ENCODE assay signal across 8 mouse cellular contexts in the genomic region with DNA sequence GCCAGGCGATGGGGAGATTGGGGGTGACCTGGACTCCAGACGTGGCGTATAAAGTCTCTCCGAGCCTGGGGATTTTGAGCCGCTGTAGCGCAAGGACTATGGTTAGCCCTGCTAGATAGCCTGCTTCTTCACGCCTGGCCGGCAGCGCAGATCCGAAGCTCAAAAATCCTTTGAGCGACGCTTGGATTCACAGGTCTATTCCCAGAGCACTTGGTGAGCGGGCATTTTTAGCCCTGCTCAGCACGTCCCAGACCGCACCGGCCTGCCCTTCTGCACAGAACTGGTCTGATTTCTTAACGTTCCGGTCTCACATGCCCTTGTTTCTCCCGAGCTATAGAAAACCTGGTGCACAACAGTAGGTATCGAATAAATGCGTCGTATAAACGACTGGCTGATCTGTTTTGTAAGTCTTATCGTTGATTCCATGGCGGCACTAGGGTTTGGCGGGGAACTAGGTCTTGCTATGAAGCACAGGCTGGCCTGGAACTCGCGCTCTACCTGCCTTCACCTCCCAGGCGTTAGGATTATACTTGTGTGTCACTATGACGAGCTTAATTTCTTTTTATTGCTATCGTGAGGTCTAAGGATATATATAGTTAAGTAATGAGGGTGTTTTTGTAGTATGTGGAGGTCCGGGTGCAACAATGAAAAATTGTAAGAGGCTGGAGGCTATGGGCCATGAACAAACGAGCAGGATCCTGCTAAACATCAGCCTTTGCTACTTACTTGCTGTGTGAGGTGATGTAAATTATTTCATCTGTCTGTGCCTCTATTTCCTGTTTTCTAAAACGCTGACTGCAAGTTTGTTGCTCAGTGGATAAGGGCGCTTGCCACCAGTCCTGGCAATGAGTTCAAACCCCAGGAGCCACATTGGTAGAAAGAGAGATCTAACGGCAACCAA. TPM values are rescaled to one million over a fixed set of nuclear protein-coding genes. Genes with fewer than 3 reads are reported as not detected.
DNase-seq lines count a peak whose midpoint lies in the region; ATAC-seq and TF ChIP-seq lines count a peak whose summit lies in the region.

No protein-coding gene starts in this region.

- TF ChIP-seq POLR2A in bone marrow macrophage, adult 2 months (IDR thresholded peaks at IDR 0.05; ENCODE audit: borderline replicate concordance, low read depth, low read length) = no peak

- no peaks in the 10 kb centered on the region for H3K27me3 ChIP-seq in heart, embryonic 10.5 days (ENCODE audit: insufficient read depth, poor library complexity, severe bottlenecking)
- no peaks in the 10 kb centered on the region for H3K27me3 ChIP-seq in hindbrain, embryonic 12.5 days
- no peaks in the 10 kb centered on the region for H3K27me3 ChIP-seq in liver, embryonic 14.5 days (ENCODE audit: control insufficient read depth, insufficient read depth, low read length)
- no peaks in the 10 kb centered on the region for H3K27me3 ChIP-seq in stomach, embryonic 15.5 days (replicated peaks)

- H3K4me3 ChIP-seq in heart, embryonic 10.5 days = peak overlapping the region; percentile 84
- peak overlapping the region; percentile 88 for H3K4me3 ChIP-seq in bone marrow macrophage, adult 2 months (ENCODE audit: insufficient read depth, low read length)
- H3K4me3 ChIP-seq in hindbrain, embryonic 12.5 days = peak overlapping the region; percentile 64
- H3K4me3 ChIP-seq in liver, embryonic 14.5 days (ENCODE audit: insufficient read depth in 1 of 2, low read depth in 2 of 2, low read length in 2 of 2) = peak overlapping the region; percentile 73 to 91
- peak overlapping the region; percentile 85 for H3K4me3 ChIP-seq in stomach, embryonic 15.5 days (replicated peaks)

- DNase-seq in heart, embryonic 10.5 days (ENCODE audit: low spot score) = peak; percentile 78
- DNase-seq in heart, adult 18-20 months = no peak
- DNase-seq in 416B (ENCODE audit: low read depth) = peak; percentile 58
- DNase-seq in liver, embryonic 14.5 days (ENCODE audit: low read depth in 3 of 3, low spot score in 3 of 3) = no peak
- no peak for DNase-seq in adrenal gland, adult 8-10 months

- H3K4me1 ChIP-seq in heart, embryonic 10.5 days = peaks cover 51% of the 10 kb centered on the region
- peaks cover 37% of the 10 kb centered on the region for H3K4me1 ChIP-seq in bone marrow macrophage, adult 2 months (ENCODE audit: control insufficient read depth, insufficient read depth, low read length)
- peaks cover 48% of the 10 kb centered on the region for H3K4me1 ChIP-seq in hindbrain, embryonic 12.5 days
- H3K4me1 ChIP-seq in liver, embryonic 14.5 days (replicated peaks; ENCODE audit: control insufficient read depth in 2 of 2, insufficient read depth in 2 of 2, low read length in 1 of 2) = peaks cover 29 to 39% of the 10 kb centered on the region in 2 experiments
- H3K4me1 ChIP-seq in stomach, embryonic 15.5 days = peaks cover 43% of the 10 kb centered on the region

- no peak for TF ChIP-seq CTCF in bone marrow macrophage, adult 2 months (IDR thresholded peaks at IDR 0.05; ENCODE audit: low read depth, low read length)
- no peak for TF ChIP-seq CTCF in liver, embryonic 14.5 days (IDR thresholded peaks at IDR 0.05; ENCODE audit: low read depth)

- H3K9ac ChIP-seq in hindbrain, embryonic 12.5 days = peak overlapping the region; percentile 75
- H3K9ac ChIP-seq in liver, embryonic 14.5 days (replicated peaks) = peak overlapping the region; percentile 96
- H3K9ac ChIP-seq in stomach, embryonic 15.5 days = peak overlapping the region; percentile 51

- peak overlapping the region; percentile 69 for H3K4me2 ChIP-seq in hindbrain, embryonic 12.5 days (replicated peaks)
- peak overlapping the region; percentile 97 for H3K4me2 ChIP-seq in liver, embryonic 14.5 days (ENCODE audit: low read depth)
- peak overlapping the region; percentile 67 for H3K4me2 ChIP-seq in stomach, embryonic 15.5 days

- H3K36me3 ChIP-seq in heart, embryonic 10.5 days = no peaks in the 10 kb centered on the region
- no peaks in the 10 kb centered on the region for H3K36me3 ChIP-seq in hindbrain, embryonic 12.5 days
- no peaks in the 10 kb centered on the region for H3K36me3 ChIP-seq in liver, embryonic 14.5 days (replicated peaks; ENCODE audit: control insufficient read depth, insufficient read depth, low read depth)
- no peaks in the 10 kb centered on the region for H3K36me3 ChIP-seq in stomach, embryonic 15.5 days

- ATAC-seq in hindbrain, embryonic 12.5 days (ENCODE audit: low FRiP score) = no peak; the same call in 1 of the 2 replicates
- ATAC-seq in liver, embryonic 14.5 days (ENCODE audit: insufficient read depth) = peak; percentile 1; the same call in 1 of the 2 replicates
- no peak for ATAC-seq in stomach, embryonic 15.5 days (ENCODE audit: insufficient read depth, low FRiP score, low read depth)

- peak overlapping the region; percentile 97 for H3K27ac ChIP-seq in heart, embryonic 10.5 days
- H3K27ac ChIP-seq in bone marrow macrophage, adult 2 months (ENCODE audit: insufficient read depth, low read depth, low read length) = peak overlapping the region; percentile 93
- peak overlapping the region; percentile 84 for H3K27ac ChIP-seq in hindbrain, embryonic 12.5 days
- peak overlapping the region; percentile 86 for H3K27ac ChIP-seq in liver, embryonic 14.5 days
- peak overlapping the region; percentile 82 for H3K27ac ChIP-seq in stomach, embryonic 15.5 days

- no peaks in the 10 kb centered on the region for H3K9me3 ChIP-seq in heart, embryonic 10.5 days
- H3K9me3 ChIP-seq in hindbrain, embryonic 12.5 days (replicated peaks) = no peaks in the 10 kb centered on the region
- no peaks in the 10 kb centered on the region for H3K9me3 ChIP-seq in liver, embryonic 14.5 days (ENCODE audit: control insufficient read depth, low read length)
- no peaks in the 10 kb centered on the region for H3K9me3 ChIP-seq in stomach, embryonic 15.5 days

- TF ChIP-seq EP300 in liver, embryonic 14.5 days (IDR thresholded peaks at IDR 0.05; ENCODE audit: low read depth) = no peak; the same call in 1 of the 2 replicates

- WGBS in heart, embryonic 10.5 days = 9% methylated on average over 36 of the region's 36 CpGs
- 8% methylated on average over 36 of the region's 36 CpGs for WGBS in hindbrain, embryonic 12.5 days
- 4% methylated on average over 36 of the region's 36 CpGs for WGBS in liver, embryonic 14.5 days (ENCODE audit: insufficient replicate concordance)
- 7% methylated on average over 36 of the region's 36 CpGs for WGBS in stomach, embryonic 15.5 days

RNA-seq across cellular contexts. Expression of gene Bicra, which starts 1.2 kb away (rescaled TPM):
- polyA plus RNA-seq in heart, embryonic 10.5 days (2016; fragmentation: Nextera tagmentation; extraction: Ambion mirVana) = 5.8 and 7.4 TPM in 2 replicates
- 1 to 10 TPM; 4.2 to 5.9 TPM for total RNA-seq in heart, adult 18-20 months (2021)
- 22.1 and 35.5 TPM in 2 replicates for polyA plus RNA-seq in bone marrow macrophage, adult 2 months (2012; ENCODE audit: insufficient read depth, insufficient read length, missing spikeins)
- polyA plus RNA-seq in hindbrain, embryonic 12.5 days (2016; fragmentation: Nextera tagmentation; extraction: Ambion mirVana) = 10.3 and 10.7 TPM in 2 replicates
- 1.8 and 2.2 TPM in 2 replicates for polyA plus RNA-seq in liver, embryonic 14.5 days (2012; rRNA removed)
- polyA plus RNA-seq in liver, embryonic 14.5 days (2014; fragmentation: Nextera tagmentation; extraction: Ambion mirVana) = 0.83 and 1.5 TPM in 2 replicates
- 5.8 and 7.2 TPM in 2 replicates for polyA plus RNA-seq in stomach, embryonic 15.5 days (2015; fragmentation: Nextera tagmentation; extraction: Ambion mirVana)
- 10 to 100 TPM in 3 of 4 experiments, 1 to 10 TPM in 1; 7.2 to 16.9 (median 10.6) TPM for total RNA-seq in adrenal gland, adult 8-10 months (2022)

RNA-seq across cellular contexts. Expression of gene Zfp541, which starts 12.7 kb away (rescaled TPM):
- not detected in 2 replicates for polyA plus RNA-seq in heart, embryonic 10.5 days (2016; fragmentation: Nextera tagmentation; extraction: Ambion mirVana)
- total RNA-seq in heart, adult 18-20 months (2021) = not detected
- 0.20 and 0.48 TPM in 2 replicates for polyA plus RNA-seq in bone marrow macrophage, adult 2 months (2012; ENCODE audit: insufficient read depth, insufficient read length, missing spikeins)
- 0.05 and 0.07 TPM in 2 replicates for polyA plus RNA-seq in hindbrain, embryonic 12.5 days (2016; fragmentation: Nextera tagmentation; extraction: Ambion mirVana)
- 0.02 TPM in 1 of 2 replicates, not detected in the other for polyA plus RNA-seq in liver, embryonic 14.5 days (2012; rRNA removed)
- not detected in 2 replicates for polyA plus RNA-seq in liver, embryonic 14.5 days (2014; fragmentation: Nextera tagmentation; extraction: Ambion mirVana)
- 0.04 and 0.10 TPM in 2 replicates for polyA plus RNA-seq in stomach, embryonic 15.5 days (2015; fragmentation: Nextera tagmentation; extraction: Ambion mirVana)
- total RNA-seq in adrenal gland, adult 8-10 months (2022) = under 1 TPM in 3 of 4 experiments, not detected in 1; 0.10 to 0.28 (median 0.12) TPM

RNA-seq across cellular contexts. Expression of gene Napa, which starts 49.3 kb away (rescaled TPM):
- polyA plus RNA-seq in heart, embryonic 10.5 days (2016; fragmentation: Nextera tagmentation; extraction: Ambion mirVana) = 182 and 196 TPM in 2 replicates
- total RNA-seq in heart, adult 18-20 months (2021) = 10 to 100 TPM; 88.7 to 99.1 TPM
- polyA plus RNA-seq in bone marrow macrophage, adult 2 months (2012; ENCODE audit: insufficient read depth, insufficient read length, missing spikeins) = 187 and 189 TPM in 2 replicates
- polyA plus RNA-seq in hindbrain, embryonic 12.5 days (2016; fragmentation: Nextera tagmentation; extraction: Ambion mirVana) = 182 and 191 TPM in 2 replicates
- 88.9 and 110 TPM in 2 replicates for polyA plus RNA-seq in liver, embryonic 14.5 days (2012; rRNA removed)
- 107 and 112 TPM in 2 replicates for polyA plus RNA-seq in liver, embryonic 14.5 days (2014; fragmentation: Nextera tagmentation; extraction: Ambion mirVana)
- polyA plus RNA-seq in stomach, embryonic 15.5 days (2015; fragmentation: Nextera tagmentation; extraction: Ambion mirVana) = 175 and 176 TPM in 2 replicates
- 100 to 1,000 TPM; 175 to 194 (median 175) TPM for total RNA-seq in adrenal gland, adult 8-10 months (2022)

Comparison
In these comparisons a context has a peak if more than half of its experiments do, and no peak if none do; other contexts are left out.
1. DNase-seq: peak in heart, embryonic 10.5 days (single experiment) and 416B (single experiment); none in heart, adult 18-20 months (0 of 2), liver, embryonic 14.5 days (0 of 3) and adrenal gland, adult 8-10 months (single experiment).
2. Peak in every context shown above with its lines, with median percentiles within 50 percentile points of each other: H3K27ac ChIP-seq, H3K4me3 ChIP-seq, H3K4me2 ChIP-seq and H3K9ac ChIP-seq.